Mouse (Mus musculus): Measurements from ENCODE around the gene Utrn.

Utrn gene

GRCm38 (mm10) chr10:12792049-12792448 lies 77.1 kb downstream of the Utrn start:
- DNase-seq: no peak

- no peak for DNase-seq
Measured at GRCm38 (mm10) chr10:12790881-12791280, 78.3 kb downstream of the Utrn start.

- no peak for DNase-seq
Measured at GRCm38 (mm10) chr10:12788529-12788928, 80.6 kb downstream of the Utrn start.

GRCm38 (mm10) chr10:12787965-12788364 lies 81.2 kb downstream of the Utrn start:
- no peak for DNase-seq

GRCm38 (mm10) chr10:12785299-12785698 lies 83.9 kb downstream of the Utrn start:
- no peak for DNase-seq

DNA sequence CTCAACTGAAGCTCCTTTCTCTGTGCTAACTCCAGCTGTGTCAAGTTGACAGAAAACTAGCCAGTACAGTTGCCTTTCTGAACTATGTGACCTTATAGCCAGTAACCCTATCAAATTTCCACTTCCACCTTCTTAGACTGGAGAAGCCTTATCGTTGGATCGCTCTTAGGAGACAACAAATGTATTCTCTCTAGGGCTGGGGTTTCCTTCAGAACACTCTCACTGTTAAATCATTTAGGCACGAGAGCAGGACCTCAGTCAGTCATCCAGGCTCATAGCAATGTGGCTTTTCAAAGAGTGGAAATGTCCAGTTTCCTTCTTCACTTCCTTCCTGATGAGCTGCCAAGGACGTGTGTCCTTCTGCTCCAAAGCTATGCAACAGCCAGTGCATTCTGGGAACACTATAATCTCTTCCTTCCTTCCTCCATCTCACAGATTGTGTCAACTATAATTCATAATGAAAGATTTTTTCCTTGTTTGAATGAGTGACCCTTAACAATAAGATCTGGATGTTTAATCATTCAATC lies 87.7 kb downstream of the Utrn start:
- DNase-seq: no peak

- DNase-seq: no peak
Measured at GRCm38 (mm10) chr10:12773178-12773577, 96.0 kb downstream of the Utrn start.

DNA sequence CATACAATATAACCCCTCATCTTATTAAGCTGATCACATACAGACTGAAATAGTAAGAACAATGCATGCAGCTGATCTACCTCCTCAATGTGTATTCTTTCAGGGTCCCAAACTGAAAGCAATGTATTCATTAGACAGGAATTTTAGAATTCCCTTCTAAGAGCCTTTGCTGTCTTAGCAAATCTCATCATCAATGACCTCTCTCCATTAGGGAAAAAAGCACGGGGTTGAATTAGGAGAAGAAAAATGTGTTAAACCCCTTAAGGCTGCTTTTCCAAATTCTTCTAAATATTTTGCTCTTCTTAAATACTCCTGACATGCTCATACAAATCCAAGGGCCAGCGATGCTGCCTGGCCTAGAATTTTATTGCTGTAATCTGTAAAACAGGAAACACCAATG lies 97.7 kb downstream of the Utrn start:
- DNase-seq: no peak

DNA sequence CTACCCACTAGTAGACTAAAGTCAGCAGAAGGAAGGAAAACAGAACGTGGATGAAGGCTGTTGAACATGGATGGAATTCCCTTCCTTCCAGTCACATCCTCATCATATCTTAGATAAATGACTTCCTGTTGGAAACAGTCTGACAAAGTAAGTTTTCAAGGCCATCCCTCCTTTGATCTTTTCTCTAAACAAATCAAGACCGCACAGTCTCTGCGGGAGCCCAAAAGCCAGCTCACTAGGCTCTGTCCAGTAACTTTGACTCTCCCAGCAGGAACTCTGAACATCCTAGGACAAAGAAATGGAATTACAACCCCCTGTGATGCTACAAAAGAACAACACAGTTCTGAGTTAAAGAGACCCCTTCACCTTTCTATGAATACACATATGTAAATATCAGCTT lies 106.5 kb downstream of the Utrn start:
- no peak for DNase-seq

- DNase-seq: no peak
Measured at GRCm38 (mm10) chr10:12758702-12758988, 110.5 kb downstream of the Utrn start.

DNA sequence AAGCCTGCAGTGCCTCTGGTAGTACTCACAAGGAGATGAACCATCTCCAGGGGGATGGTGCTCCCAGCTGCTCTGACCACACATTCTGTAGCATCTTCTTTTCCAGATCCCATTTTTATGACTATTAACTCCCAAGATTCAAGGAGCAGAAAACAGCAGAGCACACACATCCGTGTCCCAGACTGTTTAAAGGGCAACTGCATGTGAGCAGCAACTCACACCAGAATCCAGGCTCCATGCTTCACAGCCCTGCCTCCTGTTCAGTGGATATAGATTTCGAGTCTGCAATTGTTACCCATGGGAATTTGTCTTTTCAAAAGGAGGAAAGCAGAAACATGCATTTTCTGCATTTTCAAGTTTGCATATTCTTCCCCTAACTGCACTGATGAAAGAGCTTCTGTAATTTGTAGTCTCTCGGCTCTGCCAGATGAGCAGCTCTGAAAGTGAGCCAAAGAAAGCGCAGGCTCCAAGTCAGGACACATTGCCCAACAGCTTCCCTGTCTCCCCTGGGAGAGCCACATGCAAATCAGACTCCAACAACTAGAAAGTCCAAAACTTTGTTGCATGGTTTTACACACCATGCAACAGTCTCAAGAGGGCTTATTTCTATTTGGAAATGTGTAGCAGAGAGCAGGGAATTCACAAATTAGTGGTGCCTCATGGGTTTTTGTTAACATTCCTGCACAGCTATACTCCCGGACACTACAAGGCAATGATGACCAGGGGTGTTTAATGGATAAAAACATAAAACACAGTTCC lies 111.0 kb downstream of the Utrn start:
- no peak for DNase-seq

DNA sequence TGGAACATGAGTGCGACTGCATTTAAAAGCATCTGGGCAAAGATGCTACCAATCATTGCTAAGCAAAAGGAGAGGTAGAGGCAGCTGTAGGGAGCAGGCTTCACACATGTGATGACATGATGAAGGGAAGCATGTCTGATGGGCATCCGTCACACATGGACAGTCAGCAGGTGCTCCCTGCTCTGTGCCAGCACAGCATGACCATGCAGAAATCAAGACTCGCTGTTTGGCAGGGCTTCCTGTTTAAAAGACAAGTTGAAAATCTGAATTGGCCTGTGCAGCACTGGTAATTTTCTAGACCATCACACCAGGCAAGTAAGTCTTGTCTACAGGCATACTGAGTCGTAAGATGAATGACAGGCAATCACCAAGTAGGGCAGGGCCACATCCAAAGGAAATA lies 112.5 kb downstream of the Utrn start:
- no peak for DNase-seq

DNA sequence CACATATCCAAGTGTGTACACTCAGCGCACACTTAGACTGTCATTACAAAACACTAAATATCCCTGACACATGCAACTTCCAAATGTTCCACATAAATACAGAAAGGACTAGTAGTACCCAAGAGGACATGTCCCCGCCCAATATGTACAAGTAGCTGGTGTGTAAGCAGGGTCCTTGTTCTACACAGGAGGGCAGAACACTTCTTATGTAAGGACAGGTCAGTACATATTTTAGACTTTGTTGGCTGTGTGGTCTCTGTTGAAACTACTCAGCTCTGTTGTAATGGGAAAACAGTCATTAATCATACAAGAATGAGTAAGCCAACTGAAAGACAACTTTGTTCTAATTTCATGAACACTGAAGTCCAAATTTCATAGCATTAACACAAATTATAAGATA lies 114.3 kb downstream of the Utrn start:
- DNase-seq: no peak

- DNase-seq: no peak
Measured at GRCm38 (mm10) chr10:12754166-12754565, 115.0 kb downstream of the Utrn start.

- no peak for DNase-seq
Measured at GRCm38 (mm10) chr10:12743717-12744116, 125.4 kb downstream of the Utrn start.

DNA sequence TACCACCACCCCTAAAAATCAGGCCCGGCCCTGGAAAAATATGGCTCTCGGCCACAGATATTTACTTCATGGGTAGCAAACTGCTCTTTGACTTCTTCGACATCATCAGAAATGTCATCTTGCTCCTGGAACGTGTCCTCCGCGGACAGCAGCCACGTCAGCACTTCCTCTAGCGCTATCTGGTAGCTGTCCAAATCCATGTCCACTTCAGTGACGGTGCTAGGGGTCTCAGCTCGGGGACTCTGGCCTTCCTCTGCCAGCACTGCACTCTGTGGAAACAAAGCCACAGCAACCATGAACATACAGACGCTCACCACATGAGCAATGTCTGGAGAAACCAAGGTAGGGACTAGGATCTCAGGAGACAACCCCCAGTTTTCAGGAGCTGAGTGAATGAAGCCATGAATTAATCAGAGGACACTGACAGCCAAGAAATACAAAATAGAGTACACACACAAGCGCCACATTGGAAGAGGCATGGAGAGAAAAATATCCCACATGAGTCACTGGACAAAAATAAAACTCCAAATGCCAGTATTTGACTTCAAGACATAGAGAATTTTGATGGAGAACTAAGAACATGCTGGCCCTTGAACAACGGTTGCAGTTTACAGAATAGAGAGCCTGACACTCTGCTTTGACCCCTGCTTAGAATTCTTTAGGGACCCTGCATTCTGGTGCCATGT lies 129.7 kb downstream of the Utrn start:
- DNase-seq: no peak

DNA sequence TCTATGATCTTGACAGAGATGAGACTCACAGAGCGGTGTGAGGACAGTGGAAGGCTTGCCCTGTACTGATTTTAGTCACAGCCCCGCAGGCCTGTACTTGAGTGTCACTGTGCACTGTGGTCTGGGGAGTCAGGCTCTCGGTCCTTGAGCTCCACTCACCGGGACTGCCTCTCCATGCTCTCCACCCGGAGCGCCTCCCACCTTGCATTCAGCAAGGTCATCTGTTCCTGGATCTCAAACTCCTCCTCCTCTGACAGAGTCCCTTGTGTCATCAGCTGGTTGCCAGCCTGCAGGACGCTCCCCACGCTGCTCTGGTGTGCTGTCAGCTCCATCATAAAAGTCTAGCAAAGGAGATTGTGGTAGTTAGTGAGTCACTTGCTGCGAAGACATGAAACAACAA lies 131.2 kb downstream of the Utrn start:
- no peak for DNase-seq

DNA sequence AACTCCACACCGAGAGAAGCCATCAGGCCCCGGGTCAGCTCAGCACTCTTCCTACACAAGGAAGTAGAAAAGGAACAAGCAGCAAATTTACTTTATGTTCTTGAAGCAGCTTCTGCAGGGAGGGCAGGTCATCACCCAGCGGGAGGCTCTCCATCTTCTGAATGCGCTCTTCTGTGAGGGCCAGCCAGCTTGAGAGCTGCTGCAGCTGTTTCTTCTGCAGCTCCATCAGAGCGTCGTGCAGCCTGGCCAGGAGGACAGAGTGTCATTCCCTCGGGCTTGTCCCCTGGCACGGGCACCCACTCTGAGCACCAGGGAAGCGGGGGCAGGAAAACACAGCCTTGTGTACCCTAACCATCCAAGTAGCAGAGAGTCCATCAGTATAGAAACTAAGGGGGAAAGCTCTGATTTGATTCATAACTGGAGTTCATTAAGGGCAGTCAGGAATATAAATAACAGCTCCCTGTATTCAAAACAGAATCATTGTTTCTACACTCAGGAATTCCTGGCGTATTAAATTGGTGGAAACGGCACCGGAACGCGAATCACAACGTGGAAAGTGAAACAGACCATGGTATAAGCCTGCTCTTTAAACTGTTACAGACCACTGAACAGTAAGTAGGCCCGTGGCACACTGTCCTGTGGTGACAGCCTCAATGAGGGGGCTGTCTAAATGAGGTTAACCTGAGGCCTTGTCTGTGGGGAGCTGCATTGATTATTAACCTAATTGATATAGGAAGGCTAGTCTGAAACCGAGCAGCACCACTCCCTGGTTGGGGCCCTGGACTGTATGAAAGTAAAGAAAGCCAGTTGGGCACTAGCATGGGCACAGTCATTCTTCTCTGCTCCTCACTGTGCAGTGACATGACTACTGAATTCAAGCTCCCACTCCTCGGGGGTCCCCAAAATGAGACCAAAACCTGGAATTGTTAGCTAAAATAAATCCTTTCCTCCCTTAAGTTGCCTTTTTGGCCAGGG lies 132.0 kb downstream of the Utrn start:
- DNase-seq: no peak

DNA sequence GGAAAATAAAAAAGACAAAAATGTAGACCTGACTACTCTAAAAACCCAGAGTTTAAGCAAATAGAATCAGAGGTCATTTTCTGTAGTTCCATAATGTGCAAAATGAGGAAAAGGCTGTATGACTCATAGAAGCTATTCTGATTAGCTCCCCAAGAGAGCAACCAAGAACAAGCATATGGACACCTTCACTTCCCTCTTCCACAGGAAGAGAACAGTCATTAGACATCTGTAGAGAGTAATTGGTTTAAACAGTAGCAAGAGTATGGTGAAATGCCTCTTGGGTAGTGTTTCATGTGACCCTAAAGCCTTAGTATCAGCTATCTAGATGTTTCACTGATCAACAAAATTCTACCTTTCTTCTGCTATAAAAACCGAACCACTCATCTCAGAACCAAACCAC lies 133.5 kb downstream of the Utrn start:
- no peak for DNase-seq

DNA sequence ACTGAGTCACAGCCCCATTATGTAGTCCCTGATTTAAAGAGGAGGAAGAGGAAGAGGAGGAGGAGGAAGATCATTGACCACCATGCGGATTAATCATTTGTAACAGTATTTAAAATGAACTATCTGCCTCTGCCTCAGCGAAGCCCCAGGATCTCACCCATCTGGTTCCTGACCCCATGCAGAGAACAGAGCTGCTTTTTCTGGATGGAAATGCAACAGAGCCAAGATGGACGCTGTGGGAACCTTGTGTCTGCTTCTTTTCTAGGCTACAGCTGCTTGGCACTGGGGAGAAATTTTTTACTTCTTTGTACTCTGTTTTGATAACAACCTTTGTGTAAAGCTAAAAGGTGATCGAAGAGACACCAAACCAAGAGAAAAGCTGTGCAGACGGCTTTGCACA lies 137.7 kb downstream of the Utrn start:
- no peak for DNase-seq

DNA sequence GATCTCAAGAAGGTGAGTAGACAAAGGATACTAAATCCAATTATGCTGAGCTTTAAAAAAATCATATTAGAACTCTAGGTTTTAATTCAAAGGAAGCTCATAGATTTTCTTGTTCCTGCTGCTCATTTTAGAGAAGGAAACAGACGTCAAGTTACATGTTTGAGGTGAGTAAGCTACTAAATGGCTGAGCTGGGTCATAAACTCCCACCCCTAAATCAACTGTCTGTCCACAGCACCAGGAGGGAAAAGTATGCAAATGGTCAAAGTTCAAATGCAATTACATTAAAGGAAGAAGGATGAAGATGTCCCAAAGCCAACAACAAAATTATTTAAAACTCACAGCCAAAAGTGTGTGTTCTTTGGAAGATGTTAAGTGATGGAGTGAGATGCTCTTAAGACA lies 139.5 kb downstream of the Utrn start:
- no peak for DNase-seq

DNA sequence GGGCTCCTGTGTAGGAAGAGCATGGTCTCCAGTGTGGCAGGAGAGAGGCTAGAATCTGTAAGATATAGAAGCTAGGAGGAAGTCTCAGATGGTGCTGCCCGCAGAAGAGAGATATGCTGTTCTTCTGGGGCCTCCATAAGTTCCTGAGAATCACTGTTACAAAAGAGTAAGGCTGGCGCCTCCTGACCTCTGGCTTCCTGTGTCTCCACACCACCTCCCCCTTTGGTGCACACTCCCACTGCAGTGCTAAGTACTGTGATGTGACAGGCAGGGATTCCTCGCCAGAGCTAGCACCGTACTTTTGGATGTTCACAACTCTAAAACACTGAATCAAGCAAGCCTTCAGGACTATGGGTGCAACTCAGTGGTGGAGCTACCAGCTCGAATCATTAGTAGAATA lies 140.1 kb downstream of the Utrn start:
- no peak for DNase-seq

DNA sequence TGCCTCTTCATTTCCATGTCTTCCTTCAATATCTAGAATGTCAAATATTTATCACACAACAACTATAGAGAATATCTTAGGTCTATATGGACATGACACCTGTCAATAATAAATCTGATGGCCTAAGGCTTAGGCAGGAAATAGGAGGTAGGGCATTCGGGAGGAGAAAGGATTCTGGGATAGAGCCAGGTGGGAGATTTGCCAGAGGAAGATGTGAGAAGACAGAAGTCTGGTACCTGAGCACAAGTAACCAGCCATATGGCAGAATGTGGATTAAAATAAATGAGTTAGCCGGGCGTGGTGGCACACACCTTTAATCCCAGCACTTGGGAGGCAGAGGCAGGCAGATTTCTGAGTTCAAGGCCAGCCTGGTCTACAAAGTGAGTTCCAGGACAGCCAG lies 141.3 kb downstream of the Utrn start:
- DNase-seq: no peak
